Mouse (Mus musculus) B cell, adult 62 days (primary cell): ENCODE results near the gene Tcp11l1. TPM values are rescaled to one million over a fixed set of nuclear protein-coding genes. Genes with fewer than 3 reads are reported as not detected.

Experiments
- total RNA-seq: library from RNA; stranded (reverse); gene quantifications from 4 replicates; pipeline ENCODE4 v1.2.4, GENCODE M21; 2023

Tcp11l1 gene
- 2.2 to 4.2 TPM (median 3.5 TPM) in 4 replicates for total RNA-seq

GRCm38 (mm10) chr2:104711585-104712485, at the start of gene Tcp11l1:
TSS of gene Tcp11l1 (minus strand) at chr2:104712169.

GRCm38 (mm10) chr2:104742741-104743064, 30.7 kb upstream of the Tcp11l1 start, which contains the start of gene Depdc7:
TSS of gene Depdc7 (minus strand) at chr2:104742878.

GRCm38 (mm10) chr2:104716279-104716678, 4.3 kb upstream of the Tcp11l1 start, which contains the start of gene Pin1rt1:
TSS of gene Pin1rt1 (minus strand) at chr2:104716379.

Other genes starting within 250 kb of the Tcp11l1 start
- 54.5 to 64.1 TPM (median 57.4 TPM) in 4 replicates for gene Hipk3, start 217.7 kb downstream of the Tcp11l1 start, total RNA-seq
- 54.0 to 61.6 TPM (median 58.4 TPM) in 4 replicates for gene Cstf3, start 121.6 kb downstream of the Tcp11l1 start, total RNA-seq
- gene Pin1rt1, start 4.2 kb upstream of the Tcp11l1 start, total RNA-seq, result not detected in 4 replicates
- gene Depdc7, start 30.7 kb upstream of the Tcp11l1 start, total RNA-seq, result 0.33 TPM in 1 of 4 replicates, not detected in the others
- 12.7 to 14.0 TPM (median 13.3 TPM) in 4 replicates for gene Qser1, start 104.6 kb upstream of the Tcp11l1 start, total RNA-seq
- 8.4 to 12.2 TPM (median 10.4 TPM) in 4 replicates for gene Prrg4, start 137.7 kb upstream of the Tcp11l1 start, total RNA-seq
- 3.2 to 3.4 TPM in 2 of 4 replicates, not detected in the others for gene Ccdc73, start 155.6 kb upstream of the Tcp11l1 start, total RNA-seq